Mouse (Mus musculus): Measurements from ENCODE around the gene Med24.
A peak's percentile ranks its signal among the peaks of the same experiment; 100 is the strongest.
"Not testable (repeated sequence)": the region's sequence is repeated elsewhere in the genome, so short reads cannot be mapped to it uniquely, and the experiment has no call there.

The Med24 gene

GRCm38 (mm10) chr11:98745932-98746853, 17.0 kb upstream of the Med24 start:
- DNase-seq (ENCODE audit: low spot score in 2 of 2): no peak

GRCm38 (mm10) chr11:98744456-98745019, 15.3 kb upstream of the Med24 start:
- DNase-seq (ENCODE audit: low spot score in 2 of 2): no peak

GRCm38 (mm10) chr11:98743655-98744345, 14.6 kb upstream of the Med24 start:
- DNase-seq (ENCODE audit: low spot score in 2 of 2): no peak

- DNase-seq (ENCODE audit: low spot score in 2 of 2): no peak
Observed at GRCm38 (mm10) chr11:98742397-98743291, 13.4 kb upstream of the Med24 start.

- DNase-seq (ENCODE audit: low spot score in 2 of 2): peak; percentile 76 to 87
Observed at GRCm38 (mm10) chr11:98741622-98742396, 12.6 kb upstream of the Med24 start.

DNA sequence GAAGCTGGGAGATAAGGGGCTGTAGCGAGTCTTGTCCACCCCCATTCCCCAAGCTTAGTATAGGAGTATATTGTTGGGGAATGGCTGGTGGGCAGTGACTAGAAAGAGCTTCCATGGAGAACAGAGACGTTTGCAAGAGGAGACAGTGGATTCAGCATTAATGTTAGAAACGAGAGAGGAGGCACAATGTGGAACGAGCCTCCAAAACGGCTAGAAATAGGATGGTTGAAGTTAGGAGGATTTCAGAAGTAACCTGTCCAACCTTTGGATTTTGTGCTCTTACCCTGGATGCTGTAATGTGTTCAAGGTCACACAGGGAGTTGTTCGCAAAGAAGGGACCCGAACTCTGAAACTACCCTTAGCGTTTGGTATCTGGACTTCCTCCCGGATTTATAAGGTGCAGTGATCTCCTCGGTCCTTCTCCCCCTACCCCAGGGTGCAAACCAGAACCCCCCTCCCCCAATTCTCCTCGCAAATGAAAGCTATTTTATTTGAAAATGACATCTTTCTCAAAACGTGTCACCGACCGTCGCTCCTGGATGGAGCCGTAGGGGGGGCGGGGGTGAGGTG, 11.9 kb upstream of the Med24 start:
- DNase-seq (ENCODE audit: low spot score in 2 of 2): no peak

DNA sequence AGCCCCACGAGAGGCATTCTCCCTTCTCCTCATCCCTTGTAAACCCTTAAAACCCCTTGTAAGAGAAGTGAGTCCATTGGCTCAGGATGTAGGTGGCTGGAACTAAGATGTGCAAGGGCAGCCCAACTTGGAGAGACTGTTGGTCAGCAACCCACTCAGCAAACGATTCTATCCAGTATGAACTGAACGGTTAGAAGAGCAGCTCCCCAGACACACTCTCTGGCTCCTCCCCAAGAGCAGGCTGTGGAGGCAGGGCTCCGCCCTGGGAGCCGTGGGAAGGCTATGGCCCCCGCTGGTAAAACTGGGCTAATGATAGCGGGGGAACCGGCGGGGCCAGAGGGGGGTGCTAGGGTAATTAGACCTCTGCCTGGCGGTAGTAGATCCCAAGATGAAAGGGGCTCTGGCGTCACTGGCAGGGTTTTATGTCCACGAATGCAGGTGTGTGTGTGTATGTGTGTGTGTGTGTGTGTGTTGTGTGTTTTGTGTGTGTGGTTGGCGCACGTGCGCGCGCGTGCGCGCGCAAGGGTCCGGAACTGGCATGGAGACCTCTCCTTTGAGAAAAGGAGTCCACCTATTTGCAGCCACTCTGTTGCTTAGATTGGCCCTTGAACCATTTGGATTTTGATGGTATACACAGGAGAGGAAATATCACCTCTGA, 11.3 kb upstream of the Med24 start, which contains the start of gene Thra:
Thra (plus strand) TSS at position 246 of the 658 bp plus-strand sequence.
- peak in 1 of 2 experiments; percentile 68 for DNase-seq (ENCODE audit: low spot score in 2 of 2)

- DNase-seq (ENCODE audit: low spot score in 2 of 2): no peak
Observed at GRCm38 (mm10) chr11:98740026-98740392, 10.8 kb upstream of the Med24 start.

- DNase-seq (ENCODE audit: low spot score in 2 of 2): no peak
Observed at GRCm38 (mm10) chr11:98738925-98739324, 9.7 kb upstream of the Med24 start.

- no peak for DNase-seq (ENCODE audit: low spot score in 2 of 2)
Observed at GRCm38 (mm10) chr11:98738428-98738911, 9.2 kb upstream of the Med24 start.

DNA sequence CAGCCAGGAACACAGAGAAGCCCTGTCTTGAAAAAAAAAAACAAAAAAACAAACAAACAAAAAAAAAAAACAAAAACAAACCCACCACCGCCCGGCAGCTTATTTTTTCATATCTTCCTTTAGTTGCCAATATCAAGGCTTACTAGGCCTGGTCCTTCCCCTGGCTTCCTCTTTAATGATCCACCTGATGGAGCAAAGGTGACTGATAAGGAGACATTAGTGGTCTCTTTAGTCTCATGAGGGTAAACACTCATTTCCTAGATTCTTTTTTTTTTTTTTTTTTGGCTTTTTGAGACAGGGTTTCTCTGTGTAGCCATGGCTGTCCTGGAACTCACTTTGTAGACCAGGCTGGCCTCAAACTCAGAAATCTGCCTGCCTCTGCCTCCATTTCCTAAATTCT, 8.0 kb upstream of the Med24 start:
- DNase-seq (ENCODE audit: low spot score in 2 of 2): not testable (repeated sequence)

- DNase-seq (ENCODE audit: low spot score in 2 of 2): no peak
Observed at GRCm38 (mm10) chr11:98736176-98736575, 6.9 kb upstream of the Med24 start.

- DNase-seq (ENCODE audit: low spot score in 2 of 2): no peak
Observed at GRCm38 (mm10) chr11:98735111-98735510, 5.9 kb upstream of the Med24 start.

GRCm38 (mm10) chr11:98734020-98734419, 4.8 kb upstream of the Med24 start:
- no peak for DNase-seq (ENCODE audit: low spot score in 2 of 2)

DNA sequence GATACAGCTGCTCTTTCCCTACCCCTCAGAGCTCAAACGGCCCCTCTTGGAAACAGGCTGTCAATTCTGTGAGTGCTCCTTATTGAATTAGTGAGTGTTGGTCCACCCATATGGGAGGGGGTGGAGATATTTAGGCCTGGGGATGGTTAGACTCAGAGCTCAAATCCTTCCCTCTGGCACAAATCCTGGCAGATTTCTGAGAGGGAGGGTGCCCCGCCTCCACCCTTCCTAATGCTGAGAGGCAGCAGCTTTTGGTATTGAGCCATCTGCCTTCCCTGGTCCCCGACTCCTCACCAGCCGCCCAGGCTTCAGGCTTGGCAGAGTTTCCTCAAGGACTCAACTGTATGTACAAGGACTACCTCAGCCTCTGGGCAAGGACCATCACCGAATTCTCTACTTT, 1.9 kb upstream of the Med24 start:
- DNase-seq (ENCODE audit: low spot score in 2 of 2): no peak

DNA sequence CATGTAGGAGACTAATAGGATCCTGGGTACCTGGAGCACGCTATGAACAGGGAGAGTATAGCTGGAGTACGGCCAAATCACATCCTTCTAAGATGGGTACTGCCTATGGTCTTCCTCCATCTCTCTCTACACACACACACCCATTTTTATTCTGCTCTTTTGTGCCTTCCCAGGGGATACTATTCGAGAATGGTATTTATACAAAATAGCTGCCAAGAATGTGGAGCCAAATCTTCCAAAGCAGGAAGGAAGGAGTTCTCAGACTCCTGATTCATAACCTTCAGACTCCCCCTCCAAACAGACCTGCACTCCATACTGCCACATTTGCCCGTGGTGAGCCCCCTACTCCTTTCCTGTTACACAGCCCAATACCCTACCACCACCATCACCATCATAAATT, 1.5 kb upstream of the Med24 start:
- no peak for DNase-seq (ENCODE audit: low spot score in 2 of 2)

DNA sequence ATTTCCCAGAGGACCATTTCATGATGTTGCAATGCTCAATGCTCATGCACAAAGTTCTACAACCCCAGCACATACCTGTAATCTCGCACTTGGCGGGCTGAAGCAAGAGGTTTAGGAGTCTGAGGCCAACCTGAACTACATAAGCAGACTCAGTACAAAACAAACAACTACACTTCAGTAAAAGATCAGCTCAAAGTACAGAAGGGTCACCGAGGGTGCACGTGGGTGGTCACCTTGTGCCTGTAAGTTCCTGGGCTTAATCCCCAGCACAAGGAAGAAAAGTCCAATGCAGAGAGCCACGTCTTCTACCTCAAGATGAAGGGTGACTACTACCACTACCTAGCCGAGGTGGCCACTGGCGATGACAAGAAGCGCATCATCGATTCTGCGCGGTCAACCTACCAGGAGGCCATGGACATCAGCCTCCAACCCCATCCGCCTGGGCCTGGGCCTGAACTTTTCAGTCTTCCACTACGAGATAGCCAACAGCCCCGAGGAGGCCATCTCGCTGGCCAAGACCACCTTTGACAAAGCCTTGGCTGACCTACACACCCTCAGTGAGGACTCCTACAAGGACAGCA, 3.2 kb downstream of the Med24 start:
- DNase-seq (ENCODE audit: low spot score in 2 of 2): no peak

GRCm38 (mm10) chr11:98723098-98723497, 6.1 kb downstream of the Med24 start:
- DNase-seq (ENCODE audit: low spot score in 2 of 2): no peak

DNA sequence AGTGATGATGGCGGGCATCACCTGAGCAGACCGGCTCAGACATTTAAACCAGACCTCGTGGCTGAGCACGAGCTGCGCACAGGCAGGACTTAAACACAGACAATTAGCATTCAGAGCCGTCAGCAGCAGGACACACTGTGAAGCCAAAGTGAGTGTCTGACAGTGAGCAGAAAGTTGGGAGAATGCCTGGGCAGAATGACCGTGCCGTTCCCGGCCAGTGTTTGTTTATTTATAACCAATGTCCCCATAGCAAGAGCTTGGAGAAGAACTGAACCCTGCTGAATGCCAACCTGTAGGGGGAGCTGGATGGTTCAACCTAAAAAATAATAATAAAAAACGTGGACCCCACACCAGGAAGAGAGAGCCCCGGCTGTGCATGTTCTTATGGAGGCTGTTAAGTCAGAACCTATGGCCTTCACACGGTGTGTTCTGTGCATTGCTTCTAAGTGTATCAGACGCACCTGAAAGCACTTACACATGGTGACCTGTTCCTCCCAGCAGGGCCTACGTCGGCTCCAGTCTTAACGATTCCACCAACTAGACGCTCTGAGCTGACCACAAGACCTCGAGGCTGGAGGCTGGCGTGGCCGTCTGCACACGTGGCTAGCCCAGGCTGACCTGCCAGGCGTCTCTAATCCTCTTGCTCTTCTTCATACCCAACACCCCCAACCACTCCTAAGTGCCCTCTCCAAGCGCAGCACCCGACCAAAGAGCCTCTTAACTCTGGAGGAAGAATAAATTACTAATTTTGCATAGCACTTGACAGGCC, 7.6 kb downstream of the Med24 start:
- DNase-seq (ENCODE audit: low spot score in 2 of 2): no peak

Data from spleen, postnatal 10 days (tissue).